Mouse (Mus musculus): Measurements from ENCODE around the gene Anxa11.
"Not testable (repeated sequence)": the region's sequence is repeated elsewhere in the genome, so short reads cannot be mapped to it uniquely, and the experiment has no call there.

Gene Anxa11

GRCm38 (mm10) chr14:25841991-25842687, at the start of gene Anxa11:
Gene Anxa11, plus strand, starts transcription at chr14:25842156.
- DNase-seq: peak; percentile 81

- DNase-seq: no peak
Observed at GRCm38 (mm10) chr14:25794331-25794730, 47.6 kb upstream of the Anxa11 start.

DNA sequence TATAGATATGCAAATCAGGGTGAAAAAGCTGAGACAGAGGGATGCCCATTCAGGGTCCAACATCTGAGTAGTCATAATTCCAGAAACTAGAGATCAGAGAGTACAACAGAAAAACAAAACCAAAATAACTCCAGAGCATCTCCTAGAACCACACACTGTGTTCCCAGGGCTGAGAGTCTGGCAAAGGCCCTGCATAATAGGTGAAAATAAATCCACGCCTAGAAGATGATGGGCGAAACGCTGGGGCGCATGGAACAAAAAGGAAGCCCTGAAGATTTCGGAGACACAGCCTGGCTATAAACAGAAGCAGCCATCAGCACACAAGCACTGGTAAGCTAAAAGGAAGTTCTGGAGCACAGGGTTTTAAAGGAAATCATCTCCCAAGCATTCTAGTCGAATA, 46.9 kb upstream of the Anxa11 start:
- peak; percentile 21 for DNase-seq

DNA sequence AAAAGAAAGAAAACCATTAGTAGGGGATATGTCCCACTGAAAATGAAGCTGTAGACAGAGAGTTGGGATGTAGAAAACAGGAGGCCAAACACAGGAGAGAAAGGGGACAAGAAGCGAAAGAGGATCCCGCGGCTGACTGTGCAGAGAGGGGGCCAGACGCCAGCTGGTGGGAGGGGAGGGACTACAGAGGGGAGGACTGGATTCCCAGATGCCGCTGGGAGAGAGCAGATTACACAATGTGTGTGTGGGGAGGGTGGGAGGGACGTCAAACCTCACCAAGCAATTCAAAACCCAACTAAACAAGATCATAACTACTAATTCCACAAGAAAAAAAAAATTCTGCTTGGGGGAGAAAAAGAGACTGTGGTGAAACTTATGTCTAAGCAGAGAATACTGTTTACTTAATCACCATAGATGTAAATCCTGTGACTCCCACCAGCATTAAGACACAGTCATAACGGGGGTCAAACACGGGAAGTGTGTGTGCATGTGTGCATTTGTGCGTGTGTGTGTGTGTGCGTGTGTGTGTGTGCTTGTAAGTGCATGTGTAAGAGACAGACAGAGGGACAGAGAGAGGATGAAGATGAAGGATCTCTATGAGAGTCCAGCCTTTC, 46.3 kb upstream of the Anxa11 start:
- DNase-seq: peak; percentile 51

GRCm38 (mm10) chr14:25796619-25797018, 45.3 kb upstream of the Anxa11 start:
- no peak for DNase-seq

DNA sequence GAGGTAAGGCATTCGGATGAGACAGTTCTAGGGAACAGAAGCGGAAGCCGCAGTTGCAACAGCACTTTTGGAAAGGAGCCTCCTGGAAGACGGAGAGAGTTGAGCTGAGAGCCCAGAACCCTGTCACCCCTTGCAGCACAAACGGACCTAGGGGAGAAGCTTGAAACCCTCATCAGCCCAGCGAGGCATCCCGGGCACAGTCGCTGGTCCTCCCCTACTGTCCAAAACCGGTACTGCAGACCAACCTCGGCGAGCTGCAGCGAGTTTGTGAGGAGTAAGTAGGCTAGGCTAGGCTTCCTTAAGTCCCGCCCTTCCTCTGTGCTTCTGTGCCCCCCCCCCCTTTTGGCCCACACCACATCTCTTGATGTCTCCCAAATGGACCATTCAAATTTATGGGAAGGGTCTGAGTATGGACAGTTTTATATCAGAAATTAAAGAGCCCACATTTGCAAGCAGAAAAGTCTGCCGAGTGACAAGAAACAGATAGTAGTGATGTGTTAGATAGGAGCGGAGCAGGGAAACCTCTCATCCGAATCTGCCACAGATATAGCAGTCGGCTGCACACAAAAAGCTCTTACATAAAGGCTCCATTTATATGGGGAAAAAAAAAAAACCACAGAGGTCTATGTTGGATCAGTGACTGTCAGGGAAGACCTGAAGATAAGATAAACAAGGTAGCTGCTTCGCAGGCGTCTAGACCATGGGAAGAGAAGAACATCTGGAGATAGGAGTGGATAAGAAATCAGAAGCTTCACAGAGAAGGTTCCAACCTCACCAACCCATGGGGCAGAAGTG, 41.6 kb upstream of the Anxa11 start:
- peak; percentile 77 for DNase-seq

DNA sequence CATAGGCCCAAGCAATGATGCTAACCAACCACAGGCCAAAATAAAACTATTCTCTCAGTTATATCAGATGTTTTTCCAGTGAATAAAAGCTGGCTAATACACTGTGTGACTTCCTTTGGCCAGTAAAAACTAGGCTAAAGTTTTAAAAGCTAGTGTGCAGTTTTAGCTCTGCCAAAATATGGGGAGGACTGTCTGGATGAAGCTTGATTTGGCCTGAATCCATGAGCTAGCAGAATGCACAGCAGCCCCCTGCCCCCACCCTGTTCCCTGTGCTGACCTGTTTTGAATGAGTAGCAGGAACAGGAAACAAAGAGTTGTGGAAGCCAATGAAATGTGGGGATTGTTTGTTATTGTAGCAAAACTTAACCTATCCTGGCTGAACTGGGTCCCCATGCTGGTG, 39.4 kb upstream of the Anxa11 start:
- DNase-seq: no peak

- DNase-seq: no peak
Observed at GRCm38 (mm10) chr14:25803246-25803809, 38.6 kb upstream of the Anxa11 start.

GRCm38 (mm10) chr14:25805871-25806270, 36.1 kb upstream of the Anxa11 start:
- DNase-seq: peak; percentile 44

DNA sequence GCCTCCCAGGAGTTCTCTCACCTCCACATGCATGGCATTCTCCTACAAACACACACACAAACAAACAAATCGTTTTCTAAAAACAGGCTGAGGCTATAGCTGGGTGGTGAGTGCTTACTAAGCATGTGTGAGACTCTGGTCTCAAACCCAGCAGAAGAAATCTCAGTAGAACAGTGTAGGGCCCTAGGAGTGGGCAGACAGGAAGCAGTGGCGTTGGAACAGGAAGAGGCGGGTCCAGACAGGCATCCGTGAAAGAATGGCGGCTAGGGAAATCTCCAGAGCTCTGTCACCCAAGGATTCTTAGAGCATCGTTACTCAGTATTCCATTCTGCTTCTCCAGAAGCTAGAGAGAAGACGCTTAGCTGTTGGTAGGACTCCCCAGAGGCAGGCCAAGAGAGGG, 35.4 kb upstream of the Anxa11 start:
- no peak for DNase-seq

DNA sequence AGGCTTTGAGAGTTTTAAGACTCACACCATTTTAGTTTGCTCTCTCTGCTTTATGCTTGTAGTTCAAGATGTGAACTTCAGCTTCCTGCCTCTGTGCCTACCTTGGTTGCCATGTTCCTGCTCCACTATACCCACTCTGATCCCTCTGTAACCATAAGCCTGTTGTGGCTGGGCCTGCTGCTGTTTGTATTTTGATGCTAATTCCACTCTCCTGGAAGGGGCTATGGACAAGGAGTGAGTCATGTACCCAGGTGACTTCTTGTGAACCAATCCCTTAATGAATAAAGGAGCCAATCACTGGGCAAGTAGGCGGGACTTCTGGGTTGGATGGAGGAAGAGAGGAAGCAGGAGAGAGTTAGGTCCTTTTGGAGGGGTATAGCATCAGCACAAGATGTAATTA, 30.9 kb upstream of the Anxa11 start:
- not testable (repeated sequence) for DNase-seq

- DNase-seq: no peak
Observed at GRCm38 (mm10) chr14:25814140-25814539, 27.8 kb upstream of the Anxa11 start.

- DNase-seq: peak; percentile 70
Observed at GRCm38 (mm10) chr14:25816416-25816815, 25.5 kb upstream of the Anxa11 start.

GRCm38 (mm10) chr14:25822584-25822983, 19.4 kb upstream of the Anxa11 start:
- no peak for DNase-seq

DNA sequence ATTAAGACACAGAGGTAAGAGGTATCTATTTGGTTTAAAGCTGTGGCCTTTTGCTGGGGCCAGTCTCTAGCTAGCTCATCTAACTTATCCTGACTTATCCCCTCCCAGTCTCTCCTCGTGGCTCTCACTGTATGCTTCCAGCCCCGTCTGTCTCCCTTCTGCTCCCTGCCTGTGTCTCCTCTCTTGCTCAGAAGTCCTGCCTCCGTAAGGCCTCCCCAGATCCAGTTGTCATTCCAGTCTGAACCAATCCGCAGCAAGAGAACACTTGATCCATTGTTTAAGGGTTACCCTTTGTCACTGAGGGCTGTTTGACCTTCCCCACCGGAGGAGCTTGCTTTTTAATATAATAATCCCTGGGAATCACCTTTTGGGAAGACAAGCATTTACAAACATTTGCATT, 17.0 kb upstream of the Anxa11 start:
- DNase-seq: no peak

DNA sequence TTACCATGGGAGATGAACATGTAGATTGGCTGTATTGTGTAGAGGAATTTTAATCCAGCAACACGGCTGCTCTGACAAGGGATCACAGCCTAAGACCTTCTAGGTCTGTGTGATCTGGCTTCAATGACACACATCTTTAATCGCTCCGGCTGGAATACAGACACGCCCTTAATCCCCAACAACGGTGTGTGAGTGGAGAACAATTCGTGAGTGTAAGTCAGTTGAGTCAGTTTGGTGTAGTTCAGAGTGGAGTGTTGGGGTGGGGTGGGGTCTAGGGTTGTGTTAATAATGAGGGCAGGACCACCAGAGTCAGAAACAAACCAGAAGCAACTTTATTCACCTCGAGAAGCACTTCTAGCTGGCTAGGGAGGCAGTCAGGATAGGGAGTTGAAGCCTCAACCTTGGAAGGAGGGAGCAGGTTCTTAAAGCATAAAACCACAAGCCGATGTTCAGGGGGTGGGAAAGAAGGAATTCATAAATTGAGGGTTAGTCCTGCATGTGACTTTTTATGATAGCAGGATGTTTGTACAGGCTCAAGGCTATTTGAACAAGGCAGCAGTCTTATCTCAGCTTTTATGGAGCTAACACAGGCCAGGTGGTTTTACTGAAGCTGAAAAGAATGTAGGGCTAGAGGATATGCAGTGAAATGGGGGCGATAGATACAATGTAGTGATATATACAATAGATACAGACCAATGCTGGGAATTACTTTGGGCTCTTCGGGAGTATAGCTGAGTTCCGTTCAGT, 15.9 kb upstream of the Anxa11 start:
- no peak for DNase-seq

DNA sequence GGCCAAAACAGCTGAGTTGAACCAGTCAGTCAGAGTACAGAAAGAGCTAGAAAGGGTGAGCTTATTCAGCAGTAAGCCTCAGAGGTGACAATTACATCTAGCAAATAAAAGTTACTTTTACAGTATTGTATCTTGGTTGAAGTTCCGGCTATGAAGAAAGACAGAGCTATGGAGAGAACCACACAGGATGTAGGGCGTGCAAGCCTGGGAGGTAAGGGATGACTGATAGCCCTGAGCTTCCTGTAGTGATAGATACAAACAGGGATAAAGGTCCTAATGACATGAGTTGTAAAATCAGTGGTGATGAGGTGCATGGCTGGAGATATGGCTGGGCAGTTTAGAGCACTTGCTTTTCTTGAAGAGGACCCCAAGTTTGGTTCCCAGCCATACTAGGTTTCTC, 15.1 kb upstream of the Anxa11 start:
- no peak for DNase-seq

DNA sequence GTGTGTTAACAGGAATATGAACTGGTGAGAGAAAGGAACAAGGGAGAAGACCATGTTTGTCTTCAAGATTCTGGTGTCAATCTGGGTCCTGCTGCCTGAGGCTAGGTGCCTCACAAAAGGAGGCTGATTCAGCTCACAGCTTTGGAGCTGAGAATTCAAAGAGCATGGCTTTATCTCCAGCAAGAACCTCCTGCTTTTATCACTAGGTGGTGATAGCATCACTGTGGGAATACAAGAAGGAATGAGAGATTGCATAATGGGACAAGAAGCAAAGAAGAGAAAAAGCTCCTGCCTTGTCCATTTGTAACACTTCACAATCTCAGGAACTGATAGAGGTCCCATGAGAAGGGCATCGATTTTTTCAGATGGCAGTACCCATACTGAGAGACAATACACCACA, 10.6 kb upstream of the Anxa11 start:
- no peak for DNase-seq

DNA sequence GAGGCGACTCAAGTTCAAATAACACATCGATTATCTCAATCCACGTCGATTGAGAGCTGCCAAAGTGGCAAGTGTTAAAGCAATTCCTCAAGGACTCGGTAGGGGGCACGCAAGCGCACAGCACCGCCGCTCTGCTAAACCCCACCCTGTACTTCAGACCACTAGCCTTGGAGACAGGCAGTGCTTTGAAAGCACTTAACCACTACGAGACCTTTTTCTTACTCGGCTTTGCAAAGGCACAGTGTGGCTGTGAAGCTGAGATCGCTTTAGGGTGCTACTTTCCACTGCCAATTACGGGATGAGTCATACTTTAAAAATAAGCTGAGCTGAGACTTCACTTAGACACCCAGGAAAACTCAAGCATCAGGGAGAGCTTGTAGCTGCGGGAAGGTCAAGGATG, 9.7 kb upstream of the Anxa11 start:
- peak; percentile 76 for DNase-seq

GRCm38 (mm10) chr14:25838411-25838810, 3.5 kb upstream of the Anxa11 start:
- no peak for DNase-seq

DNA sequence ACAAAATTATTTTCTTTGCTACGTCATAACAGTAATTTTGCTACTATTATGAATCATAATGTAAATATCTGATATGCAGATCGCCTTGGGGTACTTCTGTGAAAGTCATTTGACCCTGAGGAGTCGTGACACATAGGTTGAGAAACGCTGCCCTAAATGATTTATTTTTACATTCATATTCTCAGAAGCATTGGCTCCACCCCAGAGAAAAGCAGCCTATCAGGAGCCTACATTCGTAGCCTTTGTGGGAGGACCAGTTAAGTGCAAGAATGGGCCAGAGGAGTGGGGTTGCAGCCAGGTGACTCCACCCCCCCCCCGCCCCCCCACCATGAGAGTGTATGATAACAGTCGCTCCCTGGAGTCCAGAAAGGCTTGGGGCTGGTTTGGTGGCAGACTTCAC, 2.2 kb upstream of the Anxa11 start:
- DNase-seq: no peak

GRCm38 (mm10) chr14:25840961-25841360, 995 bp upstream of the Anxa11 start:
- no peak for DNase-seq

- no peak for DNase-seq
Observed at GRCm38 (mm10) chr14:25841579-25841978, 377 bp upstream of the Anxa11 start.
